ENCODE assay signal across 8 mouse cellular contexts in genomic region chr2:69722650-69723518, GRCm38 (mm10). TPM values are rescaled to one million over a fixed set of nuclear protein-coding genes. Genes with fewer than 3 reads are reported as not detected.
DNase-seq lines count a peak whose midpoint lies in the region; ATAC-seq and TF ChIP-seq lines count a peak whose summit lies in the region.

No protein-coding gene starts in this region.

- no peaks in the 10 kb centered on the region for H3K27me3 ChIP-seq in E14TG2a.4 (ENCODE audit: insufficient read depth, low read length)
- H3K27me3 ChIP-seq in forebrain, embryonic 13.5 days, result peaks cover 11% of the 10 kb centered on the region
- no peaks in the 10 kb centered on the region for H3K27me3 ChIP-seq in liver, postnatal 0 days (ENCODE audit: insufficient read depth, low read length)
- no peaks in the 10 kb centered on the region for H3K27me3 ChIP-seq in neural tube, embryonic 14.5 days (ENCODE audit: control insufficient read depth, insufficient read depth, low read length)

- DNase-seq in c-Kit-positive CD71-positive TER-119-positive erythroid progenitor cells, embryonic 14.5 days (ENCODE audit: low spot score), result peak; percentile 89
- DNase-seq in heart, postnatal 10 days, result peak; percentile 94 to 97
- peak; percentile 80 for DNase-seq in large intestine, adult 2 months (ENCODE audit: low read depth, low spot score)
- peak; percentile 94 for DNase-seq in liver, postnatal 0 days
- DNase-seq in testis, postnatal 10 days (ENCODE audit: low spot score), result peak; percentile 95

- H3K9ac ChIP-seq in forebrain, embryonic 13.5 days, result peak overlapping the region; percentile 91
- peak overlapping the region; percentile 88 for H3K9ac ChIP-seq in liver, postnatal 0 days (replicated peaks)
- H3K9ac ChIP-seq in neural tube, embryonic 14.5 days (replicated peaks; ENCODE audit: low read depth, low read length), result peak overlapping the region; percentile 80

- intact Hi-C loops in heart, postnatal 10 days (cut with DNase I), result loop anchor here (5.0 kb wide), 1 partner anchor 164 kb away; the partner anchor contains the start of gene Mettl5

- ATAC-seq in forebrain, embryonic 13.5 days, result peak; percentile 99
- peak; percentile 89 for ATAC-seq in liver, postnatal 0 days
- peak; percentile 98 for ATAC-seq in neural tube, embryonic 14.5 days (ENCODE audit: low read depth)

- peaks cover 36% of the 10 kb centered on the region for H3K4me1 ChIP-seq in E14TG2a.4 (replicated peaks; ENCODE audit: low read depth, low read length)
- H3K4me1 ChIP-seq in forebrain, embryonic 13.5 days, result peaks cover 22% of the 10 kb centered on the region
- peaks cover 15% of the 10 kb centered on the region for H3K4me1 ChIP-seq in liver, postnatal 0 days (ENCODE audit: insufficient read depth)
- H3K4me1 ChIP-seq in neural tube, embryonic 14.5 days (ENCODE audit: control insufficient read depth, insufficient read depth, low read length), result peaks cover 7% of the 10 kb centered on the region

- peak overlapping the region; percentile 74 for H3K4me2 ChIP-seq in forebrain, embryonic 13.5 days
- H3K4me2 ChIP-seq in liver, postnatal 0 days (ENCODE audit: low read depth, low read length), result peak overlapping the region; percentile 87
- H3K4me2 ChIP-seq in neural tube, embryonic 14.5 days (ENCODE audit: low read depth, low read length), result peak overlapping the region; percentile 89

- no peaks in the 10 kb centered on the region for H3K36me3 ChIP-seq in E14TG2a.4 (ENCODE audit: insufficient read depth, low read length)
- H3K36me3 ChIP-seq in forebrain, embryonic 13.5 days (ENCODE audit: poor library complexity, severe bottlenecking), result no peaks in the 10 kb centered on the region
- no peaks in the 10 kb centered on the region for H3K36me3 ChIP-seq in liver, postnatal 0 days (replicated peaks; ENCODE audit: insufficient read depth, low read length)
- no peaks in the 10 kb centered on the region for H3K36me3 ChIP-seq in neural tube, embryonic 14.5 days (ENCODE audit: control insufficient read depth, insufficient read depth, low read length)

- no peak for TF ChIP-seq CTCF in E14TG2a.4 (conservative IDR thresholded peaks at IDR 0.05; ENCODE audit: low read length)
- no peak for TF ChIP-seq CTCF in liver, postnatal 0 days (IDR thresholded peaks at IDR 0.05; ENCODE audit: low read depth)

- H3K4me3 ChIP-seq in E14TG2a.4 (replicated peaks; ENCODE audit: low read length), result peak overlapping the region; percentile 96
- H3K4me3 ChIP-seq in forebrain, embryonic 13.5 days, result peak overlapping the region; percentile 97
- H3K4me3 ChIP-seq in liver, postnatal 0 days (ENCODE audit: low read depth, low read length), result peak overlapping the region; percentile 96
- H3K4me3 ChIP-seq in neural tube, embryonic 14.5 days (ENCODE audit: low read depth, low read length), result peak overlapping the region; percentile 92

- no peaks in the 10 kb centered on the region for H3K9me3 ChIP-seq in E14TG2a.4 (ENCODE audit: low read length)
- H3K9me3 ChIP-seq in forebrain, embryonic 13.5 days (replicated peaks), result no peaks in the 10 kb centered on the region
- H3K9me3 ChIP-seq in liver, postnatal 0 days (ENCODE audit: low read length), result no peaks in the 10 kb centered on the region
- H3K9me3 ChIP-seq in neural tube, embryonic 14.5 days (ENCODE audit: control insufficient read depth, low read length), result no peaks in the 10 kb centered on the region

- under 1% methylated on average over 67 of the region's 91 CpGs for WGBS in forebrain, embryonic 13.5 days
- WGBS in large intestine, adult 2 months, result under 1% methylated on average over 91 of the region's 91 CpGs
- under 1% methylated on average over 61 of the region's 91 CpGs for WGBS in liver, postnatal 0 days (ENCODE audit: insufficient replicate concordance)
- WGBS in neural tube, embryonic 14.5 days, result under 1% methylated on average over 83 of the region's 91 CpGs

- H3K27ac ChIP-seq in forebrain, embryonic 13.5 days, result peak overlapping the region; percentile 80
- H3K27ac ChIP-seq in liver, postnatal 0 days (ENCODE audit: low read depth), result peak overlapping the region; percentile 97
- peak overlapping the region; percentile 87 for H3K27ac ChIP-seq in neural tube, embryonic 14.5 days (ENCODE audit: low read depth, low read length)

- TF ChIP-seq EP300 in liver, postnatal 0 days (IDR thresholded peaks at IDR 0.05; ENCODE audit: low read depth), result 0 out of 2 replicates have a peak, but pooled peaks have one; percentile 16

RNA-seq across cellular contexts. Expression of gene Ppig, which starts 0.5 kb away (rescaled TPM):
- 139 and 147 TPM in 2 replicates for polyA plus RNA-seq in forebrain, embryonic 13.5 days (2015; fragmentation: Nextera tagmentation; extraction: Ambion mirVana)
- 10 to 100 TPM; 47.7 to 51.8 TPM for total RNA-seq in heart, postnatal 10 days (2021)
- 2.4 and 2.9 TPM in 2 replicates for polyA plus RNA-seq in large intestine, adult 2 months (2012; rRNA removed)
- polyA plus RNA-seq in liver, postnatal 0 days (2015; fragmentation: Nextera tagmentation; extraction: Ambion mirVana), result 55.8 and 59.6 TPM in 2 replicates
- 92.3 and 111 TPM in 2 replicates for polyA plus RNA-seq in neural tube, embryonic 14.5 days (2014; fragmentation: Nextera tagmentation; extraction: Ambion mirVana)

RNA-seq across cellular contexts. Expression of gene Fastkd1, which starts 9.6 kb away (rescaled TPM):
- 14.1 and 14.5 TPM in 2 replicates for polyA plus RNA-seq in forebrain, embryonic 13.5 days (2015; fragmentation: Nextera tagmentation; extraction: Ambion mirVana)
- total RNA-seq in heart, postnatal 10 days (2021), result 10 to 100 TPM; 31.4 to 34.6 TPM
- 4.2 and 4.7 TPM in 2 replicates for polyA plus RNA-seq in large intestine, adult 2 months (2012; rRNA removed)
- 6.3 and 6.6 TPM in 2 replicates for polyA plus RNA-seq in liver, postnatal 0 days (2015; fragmentation: Nextera tagmentation; extraction: Ambion mirVana)
- polyA plus RNA-seq in neural tube, embryonic 14.5 days (2014; fragmentation: Nextera tagmentation; extraction: Ambion mirVana), result 20.5 and 21.3 TPM in 2 replicates

RNA-seq across cellular contexts. Expression of gene Klhl41, which starts 53.0 kb away (rescaled TPM):
- 0.15 TPM in 2 replicates for polyA plus RNA-seq in forebrain, embryonic 13.5 days (2015; fragmentation: Nextera tagmentation; extraction: Ambion mirVana)
- 10 to 100 TPM; 70.3 to 76.3 TPM for total RNA-seq in heart, postnatal 10 days (2021)
- polyA plus RNA-seq in large intestine, adult 2 months (2012; rRNA removed), result 0.06 and 0.07 TPM in 2 replicates
- 0.11 and 0.54 TPM in 2 replicates for polyA plus RNA-seq in liver, postnatal 0 days (2015; fragmentation: Nextera tagmentation; extraction: Ambion mirVana)
- polyA plus RNA-seq in neural tube, embryonic 14.5 days (2014; fragmentation: Nextera tagmentation; extraction: Ambion mirVana), result 0.39 and 0.40 TPM in 2 replicates

Comparison
In these comparisons a context has a peak if more than half of its experiments do, and no peak if none do; other contexts are left out.
1. Peak in every context shown above with its lines: DNase-seq, ATAC-seq, H3K4me3 ChIP-seq and H3K27ac ChIP-seq.
2. RNA of gene Ppig, which starts 0.5 kb away (polyA plus RNA-seq): 139 to 147 TPM in forebrain, embryonic 13.5 days, 92.3 to 111 TPM in neural tube, embryonic 14.5 days and 55.8 to 59.6 TPM in liver, postnatal 0 days; 2.4 to 2.9 TPM in large intestine, adult 2 months; every median in the first group is over 10 times any median in the second.